Mouse (Mus musculus) brain, embryonic 14.5 days (tissue): ENCODE results near the gene Gm5788.

Experiments used
- CTCF ChIP-seq: fragments of 200-500 bp; IDR thresholded peaks from 2 replicates; pipeline ENCODE4 v1.5.1; 2012; ENCODE audit warnings: inconsistent platforms, mild to moderate bottlenecking, moderate library complexity, borderline replicate concordance; ENCODE audit not compliant: insufficient read depth, insufficient read length; ENCODE audit errors: extremely low read depth
- POLR2A ChIP-seq: fragments of 200-500 bp; IDR thresholded peaks from 2 replicates; pipeline ENCODE4 v1.6.1; 2012; ENCODE audit warnings: mild to moderate bottlenecking, inconsistent platforms, borderline replicate concordance; ENCODE audit not compliant: poor library complexity, insufficient read depth, insufficient read length, severe bottlenecking; ENCODE audit errors: extremely low read depth

DNA sequence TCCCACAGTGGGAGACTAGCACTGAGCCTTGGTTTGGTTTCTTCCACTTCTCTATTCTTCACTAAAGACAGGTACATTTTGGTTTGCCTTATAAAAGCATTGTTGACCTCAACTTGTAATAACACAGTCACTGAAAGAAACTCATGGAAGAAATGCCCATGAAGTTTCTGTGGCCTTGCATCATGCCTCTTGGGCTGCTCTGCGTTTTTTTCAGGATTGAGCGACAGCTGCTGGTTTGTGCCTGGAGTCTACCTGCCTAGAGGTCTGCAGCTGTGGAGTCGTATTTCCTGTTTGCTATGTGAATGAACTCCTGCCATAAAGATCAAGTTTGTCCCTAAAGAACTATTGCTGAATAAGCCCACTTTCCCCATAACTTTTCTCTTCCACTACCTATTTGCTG is 49.4 kb downstream of the Gm5788 start:
- TF ChIP-seq POLR2A (no peak), CTCF (no peak)
